Mouse (Mus musculus): ENCODE results near the gene Cisd1.
A peak's percentile ranks its signal among the peaks of the same experiment; 100 is the strongest.

Cisd1 gene

GRCm38 (mm10) chr10:71326789-71327188, 18.0 kb downstream of the Cisd1 start:
- DNase-seq (ENCODE audit: low spot score in 2 of 2): peak; percentile 21 to 56

GRCm38 (mm10) chr10:71326123-71326522, 18.6 kb downstream of the Cisd1 start:
- DNase-seq (ENCODE audit: low spot score in 2 of 2): no peak

DNA sequence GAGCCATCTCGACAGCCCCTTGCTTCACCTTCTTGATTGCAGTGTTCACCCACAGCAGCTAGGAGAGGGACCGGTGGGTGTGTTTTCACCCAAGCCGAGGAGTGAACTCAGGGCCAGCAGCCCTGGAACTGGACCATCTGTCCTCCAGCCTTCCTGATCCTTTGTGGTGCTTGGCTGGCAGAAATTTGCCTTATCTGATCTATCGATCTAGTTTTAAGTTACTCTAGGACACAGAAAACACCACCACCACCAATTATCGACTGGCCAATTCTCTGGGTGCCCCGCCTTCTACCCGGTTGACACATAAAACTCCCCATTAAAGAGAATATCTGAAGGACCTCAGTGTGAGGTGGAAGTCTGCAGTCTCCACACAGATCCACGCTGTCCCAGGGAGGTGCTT, 21.1 kb downstream of the Cisd1 start:
- DNase-seq (ENCODE audit: low spot score in 2 of 2): no peak

- DNase-seq (ENCODE audit: low spot score in 2 of 2): no peak
These were observed 28.3 kb downstream of the Cisd1 start for GRCm38 (mm10) chr10:71316497-71316896.

DNA sequence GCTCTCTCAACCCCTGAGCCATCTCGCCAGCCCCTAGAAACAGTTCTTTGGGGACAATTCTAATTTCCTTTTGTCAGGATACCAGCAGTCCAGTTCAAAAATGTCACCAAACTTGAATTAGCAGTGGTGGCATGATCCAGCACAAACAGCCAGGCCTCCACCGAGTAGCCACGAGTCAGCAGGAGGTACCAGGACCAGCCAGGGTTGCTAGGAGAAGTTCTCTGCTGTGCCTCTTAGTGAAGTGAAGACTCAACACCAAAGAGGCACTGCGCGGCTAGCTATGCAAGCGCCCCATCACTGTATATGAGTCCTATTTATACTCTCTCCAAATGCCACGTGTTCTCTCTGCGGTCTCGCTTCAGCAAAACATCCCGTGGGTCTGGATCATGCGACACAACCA, 28.7 kb downstream of the Cisd1 start:
- DNase-seq (ENCODE audit: low spot score in 2 of 2): no peak

DNA sequence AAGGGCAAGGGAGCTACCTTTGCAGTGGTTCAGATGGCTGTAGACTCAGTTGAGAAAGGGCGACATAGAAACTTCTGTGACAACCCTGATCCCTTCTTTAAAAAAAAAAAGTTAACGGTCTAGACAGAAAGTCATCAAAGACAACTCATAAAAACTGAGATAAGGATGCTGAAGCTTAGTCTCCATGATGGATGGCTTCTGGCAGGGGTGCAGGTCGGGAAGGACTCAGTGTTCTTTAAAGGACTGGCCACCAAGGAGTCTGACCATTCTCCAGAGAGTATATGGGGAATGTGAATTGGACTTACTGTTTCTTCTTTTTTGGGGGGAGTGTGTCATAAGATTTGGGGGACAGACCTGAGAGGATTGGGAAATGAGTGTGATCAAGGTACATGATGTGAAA, 30.2 kb downstream of the Cisd1 start:
- DNase-seq (ENCODE audit: low spot score in 2 of 2): no peak

DNA sequence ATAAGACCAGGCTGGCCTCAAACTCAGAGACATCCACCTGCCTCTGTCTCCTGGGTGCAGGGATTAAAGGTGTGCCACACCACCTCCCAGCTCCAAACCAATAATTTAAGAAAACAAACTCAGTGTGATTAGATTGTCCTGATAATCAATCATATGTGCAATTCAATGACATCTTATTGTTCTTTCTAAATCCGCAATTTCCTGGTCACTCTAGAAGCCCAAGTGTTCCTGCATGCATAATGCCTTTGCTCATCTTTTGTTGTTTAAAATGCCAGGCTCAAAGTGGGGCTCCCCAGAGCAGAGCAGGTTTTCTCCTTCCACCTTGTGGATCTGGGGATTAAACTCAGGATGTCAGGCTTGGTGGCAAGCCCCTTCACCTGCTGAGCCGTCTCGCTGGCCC, 34.5 kb downstream of the Cisd1 start:
- DNase-seq (ENCODE audit: low spot score in 2 of 2): no peak

GRCm38 (mm10) chr10:71308199-71308598, 36.6 kb downstream of the Cisd1 start:
- no peak for DNase-seq (ENCODE audit: low spot score in 2 of 2)

DNA sequence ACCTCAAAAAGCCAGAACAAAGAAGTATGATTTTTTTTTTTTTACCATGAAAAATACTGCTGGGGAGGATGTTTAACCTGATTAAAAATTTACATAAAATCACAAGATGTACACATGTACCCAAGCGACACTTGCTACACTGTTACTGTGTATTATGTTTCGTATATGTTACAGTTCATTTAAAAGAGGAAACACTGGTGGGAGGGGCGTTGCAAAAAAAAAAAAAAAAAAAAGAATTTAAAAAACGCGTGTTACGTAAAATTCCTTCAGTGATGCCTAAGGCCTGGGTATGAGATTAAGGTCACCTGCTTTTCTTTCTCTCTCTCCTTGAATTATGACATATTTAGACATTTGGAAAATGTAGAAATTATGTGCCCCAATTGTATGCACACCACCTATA, 38.0 kb downstream of the Cisd1 start:
- no peak for DNase-seq (ENCODE audit: low spot score in 2 of 2)

- no peak for DNase-seq (ENCODE audit: low spot score in 2 of 2)
These were observed 38.6 kb downstream of the Cisd1 start for GRCm38 (mm10) chr10:71306190-71306589.

DNA sequence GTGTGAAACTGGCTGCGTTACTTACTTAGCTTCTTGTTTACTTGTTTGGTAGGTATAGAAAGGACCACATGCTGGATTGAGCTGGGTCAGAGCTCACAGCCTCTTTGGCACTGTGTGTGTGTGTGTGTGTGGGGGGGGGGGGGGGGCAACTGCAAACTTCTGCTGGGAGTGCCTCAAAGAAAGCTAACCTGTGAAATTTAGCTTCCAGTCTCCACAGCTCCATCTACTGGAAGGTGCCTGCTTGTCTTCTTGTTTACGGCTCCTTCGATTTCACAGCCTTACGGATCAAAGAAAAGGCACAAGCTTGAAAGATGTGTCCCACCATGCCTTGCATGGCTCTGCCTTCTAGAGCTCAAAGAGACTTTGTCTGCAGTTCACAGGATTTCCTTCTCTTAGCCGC, 42.3 kb downstream of the Cisd1 start:
- no peak for DNase-seq (ENCODE audit: low spot score in 2 of 2)

DNA sequence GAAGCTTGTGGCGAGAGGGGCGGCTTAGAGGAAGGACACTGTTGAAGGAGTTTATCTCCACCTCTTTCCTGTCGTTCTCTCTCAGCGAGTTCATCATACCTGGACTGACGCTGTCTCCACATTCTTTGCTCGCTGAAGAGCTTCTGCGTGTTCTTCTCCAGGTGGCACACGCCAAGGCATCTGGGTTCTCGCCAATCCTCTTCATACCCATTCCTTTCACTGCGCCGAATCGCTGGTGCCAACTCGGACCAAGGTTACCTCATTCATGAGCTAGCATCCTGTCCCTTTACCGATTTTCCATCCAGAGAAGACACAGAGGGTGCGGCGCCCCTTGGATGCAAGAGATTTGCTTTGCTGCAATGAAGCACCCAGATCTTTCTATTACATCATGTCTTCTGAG, 44.6 kb downstream of the Cisd1 start:
- DNase-seq (ENCODE audit: low spot score in 2 of 2): no peak

DNA sequence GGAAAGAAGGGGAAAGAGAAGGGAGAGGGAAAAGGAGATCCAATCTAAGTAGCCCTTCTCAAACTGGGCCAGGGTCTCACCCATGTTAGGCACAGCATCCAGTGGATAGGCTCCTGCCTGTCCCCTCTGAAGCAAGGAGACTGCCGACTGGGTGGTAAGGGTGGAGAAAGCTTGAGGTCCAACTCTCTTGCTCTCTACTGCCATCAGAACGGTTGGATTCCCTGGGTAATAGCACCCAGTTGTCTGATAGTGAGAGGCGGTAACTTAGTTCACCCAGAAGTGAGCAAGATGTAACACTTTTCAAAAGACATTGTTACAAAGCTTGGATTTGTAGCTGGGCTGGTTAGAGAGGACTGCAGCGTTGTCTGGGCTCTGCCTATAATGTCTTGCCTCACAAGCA, 51.5 kb downstream of the Cisd1 start:
- DNase-seq (ENCODE audit: low spot score in 2 of 2): no peak

DNA sequence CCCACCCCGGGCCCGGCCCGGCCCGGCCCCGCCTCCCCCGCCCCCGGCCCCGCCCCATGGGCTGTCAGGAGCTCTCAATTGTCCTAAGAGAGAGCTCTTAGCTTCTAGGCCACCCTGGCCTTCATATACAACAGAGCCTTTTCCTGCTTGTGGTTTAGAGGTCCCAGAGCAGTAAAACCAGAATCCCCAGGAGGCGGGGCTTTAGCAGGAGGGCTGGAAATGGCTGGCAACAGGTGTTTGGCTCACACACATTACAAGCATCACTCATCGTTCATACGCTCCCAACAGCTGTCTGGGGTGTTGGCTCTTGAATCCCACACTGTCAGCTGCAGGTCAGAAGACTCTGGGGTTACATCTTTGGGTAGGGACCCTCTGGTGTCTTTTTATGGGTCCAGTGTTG, 52.5 kb downstream of the Cisd1 start:
- no peak for DNase-seq (ENCODE audit: low spot score in 2 of 2)

GRCm38 (mm10) chr10:71291801-71292200, 53.0 kb downstream of the Cisd1 start:
- DNase-seq (ENCODE audit: low spot score in 2 of 2): no peak

- DNase-seq (ENCODE audit: low spot score in 2 of 2): no peak
These were observed 53.5 kb downstream of the Cisd1 start for GRCm38 (mm10) chr10:71291179-71291661.

DNA sequence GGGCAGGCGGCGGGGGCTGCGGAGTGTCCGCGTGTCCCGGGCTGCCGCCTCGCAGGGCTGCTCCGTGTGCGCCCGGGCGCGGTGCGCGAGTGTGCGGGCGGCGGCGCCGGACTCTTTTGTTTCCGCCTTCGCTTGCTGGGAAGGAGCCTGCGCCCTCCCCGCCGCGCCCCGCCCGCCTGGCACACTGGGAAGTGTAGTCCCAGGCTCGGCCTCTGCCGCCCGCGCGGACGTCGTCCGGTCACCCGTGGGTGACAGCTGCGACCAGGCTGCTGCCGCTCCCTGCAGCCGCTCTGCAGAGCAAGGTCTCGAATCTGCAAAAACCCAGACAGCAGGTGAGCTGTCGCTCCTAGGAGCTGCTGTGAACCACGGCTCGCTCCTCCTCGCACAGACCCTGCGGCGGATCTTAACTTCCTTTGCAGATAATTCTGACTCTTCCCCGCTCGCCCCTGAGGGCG, 59.6 kb downstream of the Cisd1 start, which contains the start of gene Ube2d1:
Gene Ube2d1, minus strand, starts transcription at position 137 of the 455 bp plus-strand sequence.
- peak; percentile 83 to 87 for DNase-seq (ENCODE audit: low spot score in 2 of 2)

DNA sequence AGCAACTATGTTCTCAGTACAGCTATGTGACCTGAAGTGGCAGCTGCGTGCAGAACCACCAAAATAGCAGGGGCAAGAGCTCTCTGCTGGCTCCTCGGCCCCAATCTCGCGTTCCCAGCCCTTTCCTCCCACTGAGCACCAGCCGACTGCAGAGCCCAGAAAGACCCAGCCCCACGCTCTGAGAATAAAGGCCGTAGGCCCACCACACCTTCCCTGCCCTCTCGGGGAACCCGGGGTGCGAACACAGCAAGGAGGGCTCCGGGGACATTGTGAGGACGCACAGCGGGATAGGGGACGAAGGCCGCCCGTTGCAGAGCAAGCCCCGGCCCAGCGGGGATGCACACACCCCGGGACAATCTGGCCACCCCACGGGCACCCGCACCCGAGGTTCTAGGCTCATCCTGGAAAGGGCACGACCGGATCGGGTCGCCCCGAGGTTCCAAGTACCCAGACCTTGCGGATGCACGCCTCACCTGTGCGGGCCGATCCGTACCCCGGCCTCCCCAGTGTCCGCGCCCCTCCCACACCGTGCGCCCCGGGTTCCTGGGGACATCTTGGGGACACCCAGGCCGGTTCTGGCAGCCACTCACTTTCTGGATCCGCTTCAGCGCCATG, 60.1 kb downstream of the Cisd1 start:
- DNase-seq (ENCODE audit: low spot score in 2 of 2): peak; percentile 5 to 16

DNA sequence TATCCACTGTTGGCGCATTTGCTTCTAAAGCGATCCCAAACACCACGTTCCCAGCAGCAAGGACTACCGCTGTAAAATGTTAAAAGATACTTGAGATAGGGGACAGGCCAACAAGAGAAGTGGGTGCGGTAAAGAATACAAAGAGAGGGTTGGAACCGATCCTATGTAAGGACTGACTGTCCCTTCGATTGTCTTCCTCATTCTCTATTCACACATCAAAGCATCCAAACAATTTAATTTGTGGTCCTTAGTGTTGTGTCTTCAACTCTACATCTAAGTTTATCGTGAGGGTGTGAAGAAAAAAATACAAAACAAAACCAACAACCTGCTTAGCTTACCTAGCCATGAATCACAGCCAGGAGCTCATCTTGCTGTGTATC, 60.6 kb downstream of the Cisd1 start:
- DNase-seq (ENCODE audit: low spot score in 2 of 2): no peak
